Mouse (Mus musculus): ENCODE measurements around the gene Txndc9. TPM values are rescaled to one million over a fixed set of nuclear protein-coding genes. Genes with fewer than 3 reads are reported as not detected.

Gene Txndc9
- polyA plus RNA-seq, 1 experiment from 2014 or later = 188 TPM

GRCm38 (mm10) chr1:37958516-37958915 lies 39.2 kb downstream of the Txndc9 start:
- no peaks in the 10 kb centered on the region for H3K4me1 ChIP-seq (ENCODE audit: control insufficient read depth, insufficient read depth, low read length)
- H3K9me3 ChIP-seq (ENCODE audit: control insufficient read depth, low read length) = no peaks in the 10 kb centered on the region
- H3K27me3 ChIP-seq (ENCODE audit: control insufficient read depth, insufficient read depth, low read length) = no peaks in the 10 kb centered on the region
- H3K4me2 ChIP-seq = no peak overlapping the region
- H3K27ac ChIP-seq (ENCODE audit: low read depth, low read length) = no peak overlapping the region
- ATAC-seq (ENCODE audit: low FRiP score) (no peak), DNase-seq (ENCODE audit: low spot score, missing footprints) (no peak)
- no peak overlapping the region for H3K9ac ChIP-seq (ENCODE audit: low read length)
- 74% methylated on average over 2 of the region's 2 CpGs for WGBS
- no peak overlapping the region for H3K4me3 ChIP-seq (ENCODE audit: low read depth, low read length)
- H3K36me3 ChIP-seq (ENCODE audit: control insufficient read depth, insufficient read depth, low read length) = no peaks in the 10 kb centered on the region

DNA sequence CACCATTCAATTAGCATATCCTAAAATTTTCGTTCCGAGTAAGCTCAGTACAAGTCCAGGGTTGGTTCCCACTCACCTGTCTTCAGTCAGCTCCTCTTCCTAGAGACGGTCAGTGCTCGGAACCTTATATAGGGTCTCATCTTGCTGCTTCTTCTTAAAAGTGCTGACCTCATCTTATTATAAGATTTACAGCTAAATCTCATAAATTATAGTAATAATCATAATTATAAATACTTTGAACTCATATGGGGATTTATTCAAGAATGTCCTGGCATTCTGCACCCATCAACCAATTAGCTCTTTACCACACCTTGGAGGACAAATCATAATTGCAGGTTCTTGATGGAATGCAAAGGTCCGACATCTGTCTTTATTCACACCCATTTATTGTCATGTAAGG lies 40.0 kb downstream of the Txndc9 start, which contains the start of gene Lyg1:
Gene Lyg1 (minus strand): TSS at position 101 of the 400 bp plus-strand sequence.
- Histone ChIP-seq H3K36me3 (ENCODE audit: control insufficient read depth, insufficient read depth, low read length) (no peaks in the 10 kb centered on the region), H3K9ac (ENCODE audit: low read length) (no peak within 1 kb of the TSS), H3K27me3 (ENCODE audit: control insufficient read depth, insufficient read depth, low read length) (no peaks in the 10 kb centered on the region), H3K4me1 (ENCODE audit: control insufficient read depth, insufficient read depth, low read length) (no peaks in the 10 kb centered on the region), H3K27ac (ENCODE audit: low read depth, low read length) (no peak within 1 kb of the TSS), H3K4me3 (ENCODE audit: low read depth, low read length) (no peak within 1 kb of the TSS), H3K4me2 (no peak within 1 kb of the TSS), H3K9me3 (ENCODE audit: control insufficient read depth, low read length) (no peaks in the 10 kb centered on the region)
- 85% methylated on average over 5 of the region's 5 CpGs for WGBS
- DNase-seq (ENCODE audit: low spot score, missing footprints) (no peak), ATAC-seq (ENCODE audit: low FRiP score) (no peak)

DNA sequence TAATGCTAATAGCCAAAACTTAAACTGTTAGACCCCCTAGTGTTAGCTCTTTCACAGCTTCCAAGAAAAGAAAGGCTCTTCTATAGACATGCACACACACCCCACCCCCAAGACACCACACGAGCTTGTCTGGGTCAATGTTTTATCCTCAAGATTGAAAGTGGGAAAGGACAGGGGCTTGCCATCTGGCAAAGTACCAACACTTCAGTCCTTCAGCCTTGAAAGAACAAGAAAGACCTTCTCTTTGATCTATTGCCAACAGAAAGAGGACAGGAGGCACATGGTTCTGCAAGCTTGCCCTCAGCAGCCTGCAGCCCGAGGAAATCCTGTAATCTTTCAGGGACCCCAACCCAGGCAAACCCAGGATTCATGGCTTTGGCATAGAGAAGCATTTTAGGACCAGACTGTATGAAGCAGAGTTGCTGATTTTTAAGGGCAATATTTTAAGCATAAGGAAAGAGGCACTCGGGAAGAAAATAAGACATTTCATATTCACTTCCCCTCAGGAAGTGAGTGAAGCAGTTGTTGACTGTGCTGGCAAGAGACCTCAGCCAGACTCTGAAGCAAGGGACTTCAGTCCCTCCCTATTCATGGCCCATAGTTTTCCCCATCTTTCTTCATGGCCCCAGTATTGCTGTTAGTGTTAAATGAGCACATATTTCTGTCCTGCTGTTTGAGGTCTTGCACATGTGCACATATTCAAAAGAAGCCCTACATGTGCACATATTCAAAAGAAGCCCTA lies 40.8 kb downstream of the Txndc9 start:
- no peak for DNase-seq (ENCODE audit: low spot score, missing footprints)
- H3K4me2 ChIP-seq = no peak overlapping the region

GRCm38 (mm10) chr1:37955251-37955650 lies 42.4 kb downstream of the Txndc9 start:
- Histone ChIP-seq H3K4me1 (ENCODE audit: control insufficient read depth, insufficient read depth, low read length) (no peaks in the 10 kb centered on the region), H3K27me3 (ENCODE audit: control insufficient read depth, insufficient read depth, low read length) (no peaks in the 10 kb centered on the region), H3K9ac (ENCODE audit: low read length) (no peak overlapping the region), H3K4me2 (no peak overlapping the region), H3K9me3 (ENCODE audit: control insufficient read depth, low read length) (no peaks in the 10 kb centered on the region), H3K36me3 (ENCODE audit: control insufficient read depth, insufficient read depth, low read length) (no peaks in the 10 kb centered on the region), H3K27ac (ENCODE audit: low read depth, low read length) (no peak overlapping the region), H3K4me3 (ENCODE audit: low read depth, low read length) (no peak overlapping the region)
- DNase-seq (ENCODE audit: low spot score, missing footprints) (no peak), ATAC-seq (ENCODE audit: low FRiP score) (no peak)
- 80% methylated on average over 2 of the region's 2 CpGs for whole genome bisulfite sequencing

More for the DNA sequence above, 40.8 kb downstream of the Txndc9 start:
- no peak for ATAC-seq (ENCODE audit: low FRiP score)
- no peaks in the 10 kb centered on the region for H3K4me1 ChIP-seq (ENCODE audit: control insufficient read depth, insufficient read depth, low read length)
- no peaks in the 10 kb centered on the region for H3K36me3 ChIP-seq (ENCODE audit: control insufficient read depth, insufficient read depth, low read length)
- H3K4me3 ChIP-seq (ENCODE audit: low read depth, low read length) = no peak overlapping the region
- no peak overlapping the region for H3K27ac ChIP-seq (ENCODE audit: low read depth, low read length)
- no peaks in the 10 kb centered on the region for H3K27me3 ChIP-seq (ENCODE audit: control insufficient read depth, insufficient read depth, low read length)
- no peaks in the 10 kb centered on the region for H3K9me3 ChIP-seq (ENCODE audit: control insufficient read depth, low read length)
- H3K9ac ChIP-seq (ENCODE audit: low read length) = no peak overlapping the region
- WGBS = 46% methylated on average over 3 of the region's 3 CpGs

GRCm38 (mm10) chr1:37954786-37955185 lies 42.9 kb downstream of the Txndc9 start:
- no peak for ATAC-seq (ENCODE audit: low FRiP score)
- 91% methylated on average over 7 of the region's 7 CpGs for WGBS
- no peaks in the 10 kb centered on the region for H3K4me1 ChIP-seq (ENCODE audit: control insufficient read depth, insufficient read depth, low read length)
- H3K27ac ChIP-seq (ENCODE audit: low read depth, low read length) = no peak overlapping the region
- H3K4me2 ChIP-seq = no peak overlapping the region
- no peaks in the 10 kb centered on the region for H3K36me3 ChIP-seq (ENCODE audit: control insufficient read depth, insufficient read depth, low read length)
- H3K4me3 ChIP-seq (ENCODE audit: low read depth, low read length) = no peak overlapping the region
- no peak for DNase-seq (ENCODE audit: low spot score, missing footprints)
- H3K27me3 ChIP-seq (ENCODE audit: control insufficient read depth, insufficient read depth, low read length) = no peaks in the 10 kb centered on the region
- no peaks in the 10 kb centered on the region for H3K9me3 ChIP-seq (ENCODE audit: control insufficient read depth, low read length)
- no peak overlapping the region for H3K9ac ChIP-seq (ENCODE audit: low read length)

DNA sequence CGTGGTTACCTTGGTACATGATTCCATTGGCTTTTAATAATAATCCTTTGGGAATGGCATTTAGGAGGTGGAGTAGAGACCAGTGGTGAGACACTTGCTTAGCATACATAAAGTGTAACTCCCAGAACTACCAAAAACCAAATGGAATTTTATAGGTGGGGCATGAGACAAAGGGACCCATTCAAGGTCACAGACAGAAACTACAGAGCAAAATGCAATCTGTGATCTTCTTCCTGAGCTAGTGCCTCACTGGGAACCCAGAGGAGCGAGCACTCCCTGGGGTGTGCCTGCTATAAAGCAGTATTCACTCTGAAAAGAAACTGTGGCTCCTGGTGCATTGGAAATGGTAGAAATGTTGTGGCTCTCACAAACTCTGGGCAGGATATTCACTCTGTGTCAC lies 48.8 kb downstream of the Txndc9 start:
- Histone ChIP-seq H3K27me3 (ENCODE audit: control insufficient read depth, insufficient read depth, low read length) (no peaks in the 10 kb centered on the region), H3K9ac (ENCODE audit: low read length) (no peak overlapping the region), H3K9me3 (ENCODE audit: control insufficient read depth, low read length) (no peaks in the 10 kb centered on the region), H3K27ac (ENCODE audit: low read depth, low read length) (no peak overlapping the region), H3K4me1 (ENCODE audit: control insufficient read depth, insufficient read depth, low read length) (no peaks in the 10 kb centered on the region), H3K4me3 (ENCODE audit: low read depth, low read length) (no peak overlapping the region), H3K4me2 (no peak overlapping the region), H3K36me3 (ENCODE audit: control insufficient read depth, insufficient read depth, low read length) (no peaks in the 10 kb centered on the region)
- ATAC-seq (ENCODE audit: low FRiP score) (no peak), DNase-seq (ENCODE audit: low spot score, missing footprints) (no peak)
- 70% methylated on average over 2 of the region's 2 CpGs for WGBS

Other genes with a start within 250 kb of the Txndc9 start
- gene Tsga10, start 131.5 kb downstream of the Txndc9 start, polyA plus RNA-seq (2014; fragmentation: Nextera tagmentation; extraction: Ambion mirVana) = 19.8 and 21.1 TPM in 2 replicates
- 8.9 and 9.3 TPM in 2 replicates for gene Lipt1, start 126.2 kb downstream of the Txndc9 start, polyA plus RNA-seq (2014; fragmentation: Nextera tagmentation; extraction: Ambion mirVana)
- gene Mitd1, start 107.5 kb downstream of the Txndc9 start, polyA plus RNA-seq (2014; fragmentation: Nextera tagmentation; extraction: Ambion mirVana) = 27.7 and 27.8 TPM in 2 replicates
- 229 and 237 TPM in 2 replicates for gene Mrpl30, start 107.4 kb downstream of the Txndc9 start, polyA plus RNA-seq (2014; fragmentation: Nextera tagmentation; extraction: Ambion mirVana)
- gene Lyg2, start 81.4 kb downstream of the Txndc9 start, polyA plus RNA-seq (2014; fragmentation: Nextera tagmentation; extraction: Ambion mirVana) = not detected in 2 replicates
- not detected in 2 replicates for gene Lyg1, start 40.1 kb downstream of the Txndc9 start, polyA plus RNA-seq (2014; fragmentation: Nextera tagmentation; extraction: Ambion mirVana)
- gene Eif5b, start 117 bp upstream of the Txndc9 start, polyA plus RNA-seq (2014; fragmentation: Nextera tagmentation; extraction: Ambion mirVana) = 27.6 and 28.9 TPM in 2 replicates
- gene Rev1, start 131.9 kb upstream of the Txndc9 start, polyA plus RNA-seq (2014; fragmentation: Nextera tagmentation; extraction: Ambion mirVana) = 31.6 and 38.0 TPM in 2 replicates

Measured in midbrain, embryonic 11.5 days (tissue).